Mouse (Mus musculus): ENCODE data around the gene Mrps24. TPM values are rescaled to one million over a fixed set of nuclear protein-coding genes. Genes with fewer than 3 reads are reported as not detected.

Gene Mrps24
- polyA plus RNA-seq, 1 experiment from 2014 or later, result 204 TPM

DNA sequence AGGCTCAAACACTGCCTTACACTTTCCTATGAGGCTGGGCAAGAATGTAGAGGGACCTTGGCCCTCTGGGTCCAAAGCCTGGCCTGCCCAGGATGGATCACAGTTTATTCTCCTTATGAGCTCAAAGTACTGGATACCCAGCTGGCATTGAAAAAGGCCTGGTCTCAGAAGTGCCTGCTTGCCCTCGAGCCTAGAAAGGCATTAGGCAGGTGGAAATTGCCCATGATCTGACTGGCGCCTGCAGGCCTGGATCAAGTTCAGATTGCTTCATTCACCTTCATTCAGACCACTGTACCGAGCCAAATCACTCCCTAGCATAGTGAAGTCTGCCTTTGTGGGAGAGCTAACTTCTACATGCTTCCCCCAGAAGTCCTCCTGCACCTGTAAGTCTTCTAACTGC, 24.4 kb upstream of the Mrps24 start:
- DNase-seq (ENCODE audit: low spot score) (no peak), ATAC-seq (replicated peaks; ENCODE audit: low FRiP score) (no peak)
- WGBS, result 75% methylated on average over 3 of the region's 3 CpGs
- H3K9ac ChIP-seq (ENCODE audit: low read depth, low read length), result 0 out of 2 replicates have a peak overlapping the region, but pooled peaks have one; percentile 35
- H3K27me3 ChIP-seq (replicated peaks; ENCODE audit: control insufficient read depth, insufficient read depth, low read length), result no peaks in the 10 kb centered on the region
- peak overlapping the region; percentile 90 for H3K4me2 ChIP-seq
- H3K36me3 ChIP-seq (ENCODE audit: control insufficient read depth, insufficient read depth, low read length), result no peaks in the 10 kb centered on the region
- peak overlapping the region; percentile 93 for H3K4me3 ChIP-seq (ENCODE audit: low read depth, low read length)
- no peaks in the 10 kb centered on the region for H3K9me3 ChIP-seq (ENCODE audit: control insufficient read depth, low read length)
- no peak overlapping the region for H3K27ac ChIP-seq (ENCODE audit: low read depth, low read length)
- H3K4me1 ChIP-seq (replicated peaks; ENCODE audit: control insufficient read depth, insufficient read depth, low read length), result 0 out of 2 replicates have a peak, but pooled peaks cover 3% of the 10 kb centered on the region

DNA sequence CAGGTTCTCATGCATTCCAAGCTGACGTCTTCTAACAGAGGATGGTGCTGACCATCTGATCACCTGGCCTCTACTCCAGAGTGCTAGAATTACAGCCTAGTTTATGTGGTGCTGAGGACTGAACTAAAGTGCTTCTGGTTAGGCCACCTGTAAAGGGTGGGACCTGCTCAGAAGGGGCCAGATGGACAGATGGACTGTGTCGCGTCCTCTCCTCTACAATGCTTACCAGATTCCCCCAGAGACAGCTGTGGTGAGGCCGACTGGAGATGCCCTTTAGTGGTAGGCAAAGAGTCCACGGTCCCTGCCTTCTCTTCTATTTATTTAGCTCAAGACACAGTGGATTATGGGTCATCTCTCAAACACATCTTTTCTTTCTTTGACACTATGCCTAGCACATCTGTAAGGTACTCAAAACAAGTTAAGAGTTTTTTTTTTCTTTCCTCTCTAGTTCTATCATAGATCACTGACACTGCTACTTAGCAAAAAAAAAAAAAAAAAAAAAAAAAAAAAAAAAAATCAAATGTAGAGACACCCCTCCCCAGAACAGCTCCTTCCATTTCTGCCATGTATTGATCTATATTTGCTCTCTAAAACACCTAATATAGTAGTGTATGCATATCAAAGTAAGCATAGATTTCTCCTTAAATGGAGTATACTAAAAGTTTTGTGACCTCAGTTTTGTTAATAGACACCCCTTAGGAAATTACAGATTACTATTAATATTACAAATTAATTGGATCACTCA, 23.6 kb upstream of the Mrps24 start:
- no peak overlapping the region for H3K4me3 ChIP-seq (ENCODE audit: low read depth, low read length)
- no peak overlapping the region for H3K4me2 ChIP-seq
- whole genome bisulfite sequencing, result 84% methylated on average over 5 of the region's 5 CpGs
- H3K9ac ChIP-seq (ENCODE audit: low read depth, low read length), result no peak overlapping the region
- H3K36me3 ChIP-seq (ENCODE audit: control insufficient read depth, insufficient read depth, low read length), result no peaks in the 10 kb centered on the region
- no peak overlapping the region for H3K27ac ChIP-seq (ENCODE audit: low read depth, low read length)
- no peak for DNase-seq (ENCODE audit: low spot score)
- H3K27me3 ChIP-seq (replicated peaks; ENCODE audit: control insufficient read depth, insufficient read depth, low read length), result no peaks in the 10 kb centered on the region
- no peak for ATAC-seq (replicated peaks; ENCODE audit: low FRiP score)
- 0 out of 2 replicates have a peak, but pooled peaks cover 3% of the 10 kb centered on the region for H3K4me1 ChIP-seq (replicated peaks; ENCODE audit: control insufficient read depth, insufficient read depth, low read length)
- no peaks in the 10 kb centered on the region for H3K9me3 ChIP-seq (ENCODE audit: control insufficient read depth, low read length)

DNA sequence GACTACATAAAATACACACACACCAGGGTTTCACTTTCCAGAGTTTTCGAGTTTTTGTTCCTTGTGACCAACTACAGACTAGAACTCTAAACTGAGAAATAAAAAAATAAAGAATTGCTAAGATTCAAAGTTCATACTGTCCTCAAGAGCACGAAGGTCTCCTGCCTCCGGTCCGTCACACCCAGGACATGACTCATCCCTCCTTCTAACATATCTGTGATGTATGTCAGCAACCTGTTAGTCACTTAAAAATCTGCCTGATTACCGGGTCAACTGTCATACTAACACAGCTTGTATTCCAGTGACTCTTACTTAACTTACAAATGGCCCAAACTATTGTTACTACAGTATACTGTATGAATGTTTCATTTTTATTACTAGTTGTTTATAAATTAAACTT, 21.7 kb upstream of the Mrps24 start:
- no peak overlapping the region for H3K27ac ChIP-seq (ENCODE audit: low read depth, low read length)
- H3K9ac ChIP-seq (ENCODE audit: low read depth, low read length), result no peak overlapping the region
- no peak overlapping the region for H3K4me2 ChIP-seq
- no peaks in the 10 kb centered on the region for H3K9me3 ChIP-seq (ENCODE audit: control insufficient read depth, low read length)
- DNase-seq (ENCODE audit: low spot score), result no peak
- H3K36me3 ChIP-seq (ENCODE audit: control insufficient read depth, insufficient read depth, low read length), result no peaks in the 10 kb centered on the region; the same call in 1 of the 2 replicates
- 65% methylated on average over 5 of the region's 5 CpGs for WGBS
- no peaks in the 10 kb centered on the region for H3K27me3 ChIP-seq (replicated peaks; ENCODE audit: control insufficient read depth, insufficient read depth, low read length)
- H3K4me1 ChIP-seq (replicated peaks; ENCODE audit: control insufficient read depth, insufficient read depth, low read length), result 0 out of 2 replicates have a peak, but pooled peaks cover 3% of the 10 kb centered on the region
- no peak for ATAC-seq (replicated peaks; ENCODE audit: low FRiP score)
- no peak overlapping the region for H3K4me3 ChIP-seq (ENCODE audit: low read depth, low read length)

DNA sequence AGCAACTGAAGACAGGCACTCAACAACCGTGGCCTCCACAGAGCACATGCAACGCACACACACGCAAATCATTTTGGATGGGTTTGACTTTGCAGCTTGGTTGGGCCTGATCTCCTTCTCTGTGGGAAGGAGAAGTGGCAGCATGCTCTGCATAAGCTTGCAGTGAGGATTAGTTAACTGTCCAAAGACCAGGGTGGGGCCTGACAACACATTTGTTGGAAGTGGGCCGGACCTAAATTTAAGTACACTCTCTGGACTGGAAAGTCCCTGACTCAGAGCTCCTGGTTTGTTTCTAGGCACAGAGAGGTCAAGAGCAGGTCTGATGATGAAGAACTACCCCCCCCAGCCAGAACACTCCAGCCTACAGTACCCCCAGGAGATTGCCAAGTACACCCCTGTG, 18.8 kb upstream of the Mrps24 start:
- 93% methylated on average over 4 of the region's 4 CpGs for WGBS
- DNase-seq (ENCODE audit: low spot score), result no peak
- no peak overlapping the region for H3K27ac ChIP-seq (ENCODE audit: low read depth, low read length)

DNA sequence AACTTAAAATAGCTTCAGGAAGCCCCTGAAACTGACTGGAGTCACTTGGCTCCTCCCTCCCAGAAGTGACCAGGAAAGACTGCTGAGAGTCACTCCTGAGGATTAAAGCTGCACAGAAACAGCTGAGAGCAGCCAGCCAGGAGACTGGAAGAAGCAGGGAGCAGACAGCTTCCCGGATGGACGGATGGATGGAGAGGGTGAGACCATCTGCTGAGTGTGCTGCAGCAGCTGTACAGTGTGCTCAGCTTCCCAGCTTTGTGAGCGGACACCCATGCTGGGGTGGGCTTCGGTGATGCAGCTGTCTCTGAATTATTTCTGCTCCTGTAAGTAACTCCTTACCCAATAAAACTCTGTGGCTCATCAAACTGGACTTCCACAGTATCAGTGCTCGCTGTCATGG, 16.9 kb upstream of the Mrps24 start:
- DNase-seq (ENCODE audit: low spot score) (no peak), ATAC-seq (replicated peaks; ENCODE audit: low FRiP score) (no peak)
- Histone ChIP-seq H3K9me3 (ENCODE audit: control insufficient read depth, low read length) (no peaks in the 10 kb centered on the region), H3K4me2 (no peak overlapping the region), H3K36me3 (ENCODE audit: control insufficient read depth, insufficient read depth, low read length) (no peaks in the 10 kb centered on the region; the same call in 1 of the 2 replicates), H3K4me3 (ENCODE audit: low read depth, low read length) (no peak overlapping the region), H3K27me3 (replicated peaks; ENCODE audit: control insufficient read depth, insufficient read depth, low read length) (no peaks in the 10 kb centered on the region), H3K9ac (ENCODE audit: low read depth, low read length) (no peak overlapping the region), H3K27ac (ENCODE audit: low read depth, low read length) (no peak overlapping the region), H3K4me1 (replicated peaks; ENCODE audit: control insufficient read depth, insufficient read depth, low read length) (0 out of 2 replicates have a peak, but pooled peaks cover 5% of the 10 kb centered on the region)
- WGBS, result 90% methylated on average over 5 of the region's 5 CpGs

More for the DNA sequence above, 18.8 kb upstream of the Mrps24 start:
- Histone ChIP-seq H3K9me3 (ENCODE audit: control insufficient read depth, low read length) (no peaks in the 10 kb centered on the region), H3K27me3 (replicated peaks; ENCODE audit: control insufficient read depth, insufficient read depth, low read length) (no peaks in the 10 kb centered on the region), H3K9ac (ENCODE audit: low read depth, low read length) (no peak overlapping the region), H3K4me3 (ENCODE audit: low read depth, low read length) (no peak overlapping the region), H3K4me2 (no peak overlapping the region), H3K36me3 (ENCODE audit: control insufficient read depth, insufficient read depth, low read length) (no peaks in the 10 kb centered on the region; the same call in 1 of the 2 replicates), H3K4me1 (replicated peaks; ENCODE audit: control insufficient read depth, insufficient read depth, low read length) (no peaks in the 10 kb centered on the region)
- ATAC-seq (replicated peaks; ENCODE audit: low FRiP score), result no peak

DNA sequence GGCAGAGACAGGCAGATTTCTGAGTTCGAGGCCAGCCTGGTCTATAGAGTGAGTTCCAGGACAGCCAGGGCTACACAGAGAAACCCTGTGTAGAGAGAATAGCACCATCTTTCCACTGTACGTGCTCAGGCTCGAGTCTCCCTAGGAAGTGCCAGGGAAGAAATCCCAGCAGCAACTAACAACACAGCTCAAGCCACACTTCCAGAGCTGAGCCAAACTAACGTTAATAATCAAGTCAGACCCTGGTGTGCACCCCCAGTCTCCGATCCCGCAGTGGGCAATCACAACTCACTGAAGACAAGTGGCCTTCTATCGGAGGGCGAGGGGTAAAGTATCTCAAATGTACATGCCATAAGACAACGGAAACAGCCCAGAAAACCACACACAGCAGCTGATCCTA, 14.1 kb upstream of the Mrps24 start:
- H3K4me2 ChIP-seq, result no peak overlapping the region
- H3K27ac ChIP-seq (ENCODE audit: low read depth, low read length), result no peak overlapping the region
- no peak overlapping the region for H3K4me3 ChIP-seq (ENCODE audit: low read depth, low read length)
- no peaks in the 10 kb centered on the region for H3K9me3 ChIP-seq (ENCODE audit: control insufficient read depth, low read length)
- 86% methylated on average over 9 of the region's 9 CpGs for WGBS
- ATAC-seq (replicated peaks; ENCODE audit: low FRiP score) (no peak), DNase-seq (ENCODE audit: low spot score) (no peak)
- no peak overlapping the region for H3K9ac ChIP-seq (ENCODE audit: low read depth, low read length)
- no peaks in the 10 kb centered on the region for H3K27me3 ChIP-seq (replicated peaks; ENCODE audit: control insufficient read depth, insufficient read depth, low read length)
- peaks cover 4% of the 10 kb centered on the region; the same call in 1 of the 2 replicates for H3K36me3 ChIP-seq (ENCODE audit: control insufficient read depth, insufficient read depth, low read length)
- 0 out of 2 replicates have a peak, but pooled peaks cover 5% of the 10 kb centered on the region for H3K4me1 ChIP-seq (replicated peaks; ENCODE audit: control insufficient read depth, insufficient read depth, low read length)

DNA sequence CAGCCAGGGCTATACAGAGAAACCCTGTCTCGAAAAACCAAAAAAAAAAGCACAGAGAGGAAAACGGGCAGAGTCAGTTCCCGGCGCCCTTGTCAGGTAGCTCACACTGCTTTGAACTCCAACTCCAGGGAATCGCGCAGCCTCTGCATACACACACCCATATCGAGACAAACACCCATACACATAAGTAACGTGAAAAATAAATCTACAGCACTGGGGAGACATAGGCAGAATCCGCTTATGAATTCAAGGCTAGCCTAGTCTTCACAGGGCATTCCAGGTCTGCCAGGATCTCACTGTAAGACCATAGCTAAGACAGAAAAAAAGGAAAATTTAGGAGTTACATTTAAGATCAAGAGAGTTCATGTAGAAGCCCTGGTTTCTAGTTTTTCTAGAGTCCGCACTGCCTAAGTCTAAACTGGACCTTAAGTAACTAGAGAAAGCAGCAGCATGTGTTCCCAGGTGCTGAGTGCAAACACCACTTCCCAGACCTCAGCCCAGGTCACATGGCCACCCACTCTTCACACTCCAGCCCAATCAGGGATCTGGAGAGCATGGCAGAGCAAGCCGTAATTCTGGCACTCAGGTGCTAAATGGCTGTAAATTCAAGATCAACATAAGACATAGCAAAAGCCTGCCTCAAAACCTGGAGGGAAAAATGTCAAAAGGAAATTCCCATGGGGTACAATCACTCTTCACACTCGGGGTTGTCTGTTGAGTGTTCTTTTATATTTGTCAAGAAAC, 3.3 kb upstream of the Mrps24 start:
- H3K36me3 ChIP-seq (ENCODE audit: control insufficient read depth, insufficient read depth, low read length), result peaks cover 22% of the 10 kb centered on the region

DNA sequence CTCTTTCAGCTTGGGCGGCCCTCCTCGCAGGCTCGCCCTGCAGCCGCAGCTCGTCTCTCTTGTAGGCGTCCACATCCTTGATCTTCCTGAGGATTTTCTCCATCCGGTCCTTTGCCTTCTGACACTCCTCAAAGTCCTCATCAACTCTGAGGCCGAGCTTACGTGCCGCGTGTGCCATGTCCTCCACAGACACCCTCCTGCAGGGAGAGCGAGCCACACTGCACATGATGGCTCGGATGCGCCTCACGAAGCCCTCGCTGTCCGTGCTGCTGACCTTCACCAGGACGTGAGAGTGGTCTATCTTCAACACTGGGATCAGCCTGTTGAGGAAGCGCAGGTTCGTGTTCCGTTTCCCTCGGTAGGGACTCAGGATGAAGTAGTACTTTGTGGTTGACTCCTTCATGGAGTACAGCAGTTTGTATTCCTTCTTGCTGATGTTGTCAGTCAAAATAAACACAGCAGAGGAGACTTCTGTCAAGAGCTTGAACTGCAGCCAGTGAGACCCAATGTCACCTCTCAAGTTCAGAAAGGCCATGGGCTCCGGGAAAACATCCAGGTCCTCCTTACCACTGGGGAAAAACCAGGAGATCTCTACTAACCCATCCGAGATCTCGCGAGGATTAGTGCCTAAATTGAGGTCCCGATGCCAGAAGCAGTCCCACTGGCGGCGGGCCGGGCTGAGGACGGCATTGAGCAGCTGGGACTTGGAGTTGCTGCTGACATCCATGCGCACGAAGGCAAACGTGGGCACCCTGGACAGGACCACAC, 1.6 kb upstream of the Mrps24 start:
- H3K4me3 ChIP-seq (ENCODE audit: low read depth, low read length), result no peak overlapping the region
- H3K36me3 ChIP-seq (ENCODE audit: control insufficient read depth, insufficient read depth, low read length), result peaks cover 19% of the 10 kb centered on the region
- 92% methylated on average over 34 of the region's 34 CpGs for WGBS
- ATAC-seq (replicated peaks; ENCODE audit: low FRiP score), result no peak
- no peaks in the 10 kb centered on the region for H3K27me3 ChIP-seq (replicated peaks; ENCODE audit: control insufficient read depth, insufficient read depth, low read length)
- no peak overlapping the region for H3K4me2 ChIP-seq
- H3K9me3 ChIP-seq (ENCODE audit: control insufficient read depth, low read length), result no peaks in the 10 kb centered on the region
- no peaks in the 10 kb centered on the region for H3K4me1 ChIP-seq (replicated peaks; ENCODE audit: control insufficient read depth, insufficient read depth, low read length)
- no peak for DNase-seq (ENCODE audit: low spot score)
- H3K27ac ChIP-seq (ENCODE audit: low read depth, low read length), result no peak overlapping the region
- no peak overlapping the region for H3K9ac ChIP-seq (ENCODE audit: low read depth, low read length)

More for the DNA sequence above, 3.3 kb upstream of the Mrps24 start:
- no peaks in the 10 kb centered on the region for H3K27me3 ChIP-seq (replicated peaks; ENCODE audit: control insufficient read depth, insufficient read depth, low read length)
- ATAC-seq (replicated peaks; ENCODE audit: low FRiP score) (no peak), DNase-seq (ENCODE audit: low spot score) (no peak)
- H3K27ac ChIP-seq (ENCODE audit: low read depth, low read length), result no peak overlapping the region
- H3K9me3 ChIP-seq (ENCODE audit: control insufficient read depth, low read length), result no peaks in the 10 kb centered on the region
- WGBS, result 92% methylated on average over 12 of the region's 12 CpGs
- H3K4me1 ChIP-seq (replicated peaks; ENCODE audit: control insufficient read depth, insufficient read depth, low read length), result no peaks in the 10 kb centered on the region
- no peak overlapping the region for H3K9ac ChIP-seq (ENCODE audit: low read depth, low read length)
- no peak overlapping the region for H3K4me2 ChIP-seq
- H3K4me3 ChIP-seq (ENCODE audit: low read depth, low read length), result no peak overlapping the region
